Mouse (Mus musculus) liver, adult 2 months (tissue): Measurements from ENCODE around the gene Gm8108. TPM values are rescaled to one million over a fixed set of nuclear protein-coding genes. Genes with fewer than 3 reads are reported as not detected.
"Not testable (repeated sequence)": the region's sequence is repeated elsewhere in the genome, so short reads cannot be mapped to it uniquely, and the experiment has no call there.

Source experiments
- DNase-seq: peaks from one replicate; pipeline ENCODE4 v3.0.0-alpha.2; 2011; ENCODE audit warnings: low read depth, low spot score; ENCODE audit errors: extremely low read depth
- H3K27ac ChIP-seq: fragments of 200-500 bp; replicated peaks from 2 replicates; pipeline ENCODE4 v1.5.1; 2012; ENCODE audit warnings: low read depth, mild to moderate bottlenecking, control low read depth, inconsistent platforms, low read length; ENCODE audit not compliant: insufficient read depth
- H3K27me3 ChIP-seq: fragments of 200-500 bp; 2 replicates; pipeline ENCODE4 v1.6.1; 2012; ENCODE audit warnings: mild to moderate bottlenecking, moderate library complexity, low read length, inconsistent platforms; ENCODE audit not compliant: control insufficient read depth, insufficient read depth
- H3K36me3 ChIP-seq: fragments of 200-500 bp; 2 replicates; pipeline ENCODE4 v1.6.1; 2012; ENCODE audit warnings: low read length, inconsistent platforms; ENCODE audit not compliant: control insufficient read depth, insufficient read depth
- H3K4me1 ChIP-seq: fragments of 200-500 bp; 2 replicates; pipeline ENCODE4 v1.6.1; 2011; ENCODE audit warnings: low read length; ENCODE audit not compliant: control insufficient read depth, insufficient read depth
- H3K4me3 ChIP-seq: fragments of 200-500 bp; 2 replicates; pipeline ENCODE4 v1.5.1; 2011; ENCODE audit warnings: low read depth, mild to moderate bottlenecking, control low read depth, low read length, moderate library complexity; ENCODE audit not compliant: insufficient read depth
- H3K79me2 ChIP-seq: fragments of 200-500 bp; 2 replicates; pipeline ENCODE4 v1.6.1; 2012; ENCODE audit warnings: inconsistent platforms, mild to moderate bottlenecking, low read length, moderate library complexity; ENCODE audit not compliant: control insufficient read depth, insufficient read depth
- H3K9ac ChIP-seq: fragments of 200-500 bp; 2 replicates; pipeline ENCODE4 v1.6.1; 2012; ENCODE audit warnings: low read depth, mild to moderate bottlenecking, control low read depth, inconsistent platforms, low read length
- whole genome bisulfite sequencing: fragments of 180-500 bp; shearing (Covaris S2); methylation state at CpG from one replicate; pipeline ENCODE4 v1.1.7; 2018; 5-methylcytosine and 5-hydroxymethylcytosine counted together
- polyA plus RNA-seq: library from polyadenylated mRNA; depleted of rRNA; stranded (reverse); fragments of >200 nt; gene quantifications from 2 replicates; pipeline ENCODE4 v1.2.3, GENCODE M21; 2012; rRNA removed
- total RNA-seq: library from RNA; depleted of rRNA; stranded (reverse); fragments of >200 nt; gene quantifications from 2 replicates; pipeline ENCODE4 v1.2.3, GENCODE M21; 2014; rRNA removed

Gene Gm8108
- total RNA-seq: not detected in 2 replicates
- not detected in 2 replicates for polyA plus RNA-seq

DNA sequence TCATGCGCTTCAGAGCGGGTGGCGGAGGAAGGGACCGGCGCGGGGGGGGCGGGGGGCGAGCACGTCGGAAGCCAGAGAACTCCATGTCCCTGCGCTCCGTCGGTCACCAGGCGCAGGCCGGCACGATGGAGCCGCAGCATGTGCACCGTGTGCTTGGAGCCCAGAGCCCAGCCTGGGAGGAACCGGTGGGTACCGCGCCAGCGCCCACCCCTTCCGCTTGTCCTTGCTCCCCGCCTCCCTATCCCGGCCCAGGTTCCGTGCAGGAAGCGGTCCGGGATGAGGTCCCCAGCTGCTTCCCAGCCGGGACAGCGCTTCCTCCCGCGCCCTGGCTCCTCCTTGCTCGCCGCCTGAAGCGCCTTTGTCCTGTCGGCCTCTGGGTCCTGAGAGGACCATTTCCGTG, at the start of gene Gm8108:
Gene Gm8108 (plus strand): TSS at position 101 of the 400 bp plus-strand sequence.
- H3K36me3 ChIP-seq, DNase-seq, H3K4me1 ChIP-seq, H3K27ac ChIP-seq, H3K9ac ChIP-seq, H3K4me3 ChIP-seq, H3K79me2 ChIP-seq, H3K27me3 ChIP-seq: not testable (repeated sequence)
- 4% methylated on average over 37 of the region's 37 CpGs for WGBS

GRCm38 (mm10) chr14:4083820-4084219, 26.5 kb upstream of the Gm8108 start, which contains the start of gene Gm3115:
Gene Gm3115 (plus strand): TSS chr14:4084120.
- WGBS: 54% methylated on average over 3 of the region's 3 CpGs
- not testable (repeated sequence) for DNase-seq

GRCm38 (mm10) chr14:4141646-4142045, 31.3 kb downstream of the Gm8108 start:
- not testable (repeated sequence) for DNase-seq, H3K4me3 ChIP-seq, H3K36me3 ChIP-seq, H3K9ac ChIP-seq, H3K4me1 ChIP-seq, H3K27me3 ChIP-seq, H3K79me2 ChIP-seq, H3K27ac ChIP-seq
- WGBS: 76% methylated on average over 4 of the region's 4 CpGs

More at GRCm38 (mm10) chr14:4083820-4084219, 26.5 kb upstream of the Gm8108 start, which contains the start of gene Gm3115:
- not testable (repeated sequence) for H3K36me3 ChIP-seq, H3K27me3 ChIP-seq, H3K4me3 ChIP-seq, H3K9ac ChIP-seq, H3K4me1 ChIP-seq, H3K27ac ChIP-seq, H3K79me2 ChIP-seq

GRCm38 (mm10) chr14:4164730-4165129, 54.4 kb downstream of the Gm8108 start, which contains the start of gene Gm3127:
Gene Gm3127 (plus strand): TSS chr14:4165030.
- not testable (repeated sequence) for H3K4me3 ChIP-seq, H3K27me3 ChIP-seq, H3K9ac ChIP-seq, H3K79me2 ChIP-seq, H3K36me3 ChIP-seq, H3K4me1 ChIP-seq, H3K27ac ChIP-seq, DNase-seq
- 50% methylated on average over 1 of the region's 2 CpGs for WGBS

DNA sequence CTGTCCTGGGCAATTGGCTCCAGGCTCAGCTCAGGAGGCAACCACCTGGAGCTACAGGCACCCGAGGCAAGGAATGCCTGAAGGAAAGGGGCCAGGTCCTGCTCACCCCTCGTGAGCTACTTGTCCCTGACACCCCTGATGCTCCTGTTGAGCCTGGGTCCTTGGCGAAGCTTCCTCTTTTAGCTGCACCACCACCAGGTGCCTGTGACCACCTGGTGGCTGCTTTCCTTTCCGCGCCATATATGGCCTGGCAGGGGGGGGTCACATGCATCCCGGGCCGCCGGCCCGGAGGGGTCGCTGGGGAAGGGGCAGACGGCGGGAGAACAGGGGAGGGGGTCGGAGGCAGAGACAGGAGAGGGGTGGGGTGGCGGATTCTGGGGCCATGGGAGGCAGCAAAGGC, 71.7 kb downstream of the Gm8108 start:
- H3K4me3 ChIP-seq, H3K79me2 ChIP-seq, DNase-seq, H3K36me3 ChIP-seq, H3K27ac ChIP-seq, H3K9ac ChIP-seq, H3K4me1 ChIP-seq, H3K27me3 ChIP-seq: not testable (repeated sequence)
- WGBS: 15% methylated on average over 13 of the region's 14 CpGs

Other genes with a start within 250 kb of the Gm8108 start
- not detected in 2 replicates for gene Gm2916, start 226.4 kb upstream of the Gm8108 start, total RNA-seq
- not detected in 2 replicates for gene Gm2916, start 226.4 kb upstream of the Gm8108 start, polyA plus RNA-seq
- not detected in 2 replicates for gene Gm3029, start 178.8 kb upstream of the Gm8108 start, total RNA-seq
- gene Gm3029, start 178.8 kb upstream of the Gm8108 start, polyA plus RNA-seq: not detected in 2 replicates
- gene Gm3095, start 147.0 kb upstream of the Gm8108 start, total RNA-seq: not detected in 2 replicates
- gene Gm3095, start 147.0 kb upstream of the Gm8108 start, polyA plus RNA-seq: not detected in 2 replicates
- gene Gm3099, start 112.1 kb upstream of the Gm8108 start, total RNA-seq: not detected in 2 replicates
- not detected in 2 replicates for gene Gm3099, start 112.1 kb upstream of the Gm8108 start, polyA plus RNA-seq
- gene Gm5796, start 86.6 kb upstream of the Gm8108 start, total RNA-seq: not detected in 2 replicates
- not detected in 2 replicates for gene Gm5796, start 86.6 kb upstream of the Gm8108 start, polyA plus RNA-seq
- gene Gm3115, start 26.4 kb upstream of the Gm8108 start, total RNA-seq: not detected in 2 replicates
- gene Gm3115, start 26.4 kb upstream of the Gm8108 start, polyA plus RNA-seq: not detected in 2 replicates
- gene Gm3127, start 54.5 kb downstream of the Gm8108 start, total RNA-seq: not detected in 2 replicates
- gene Gm3127, start 54.5 kb downstream of the Gm8108 start, polyA plus RNA-seq: not detected in 2 replicates
- gene Gm2974, start 72.0 kb downstream of the Gm8108 start, total RNA-seq: not detected in 2 replicates
- not detected in 2 replicates for gene Gm2974, start 72.0 kb downstream of the Gm8108 start, polyA plus RNA-seq
- gene Gm3138, start 139.1 kb downstream of the Gm8108 start, total RNA-seq: not detected in 2 replicates
- not detected in 2 replicates for gene Gm3138, start 139.1 kb downstream of the Gm8108 start, polyA plus RNA-seq
- not detected in 2 replicates for gene Gm3149, start 206.8 kb downstream of the Gm8108 start, total RNA-seq
- gene Gm3149, start 206.8 kb downstream of the Gm8108 start, polyA plus RNA-seq: not detected in 2 replicates
- not detected in 2 replicates for gene 2610042L04Rik, start 224.2 kb downstream of the Gm8108 start, total RNA-seq
- not detected in 2 replicates for gene 2610042L04Rik, start 224.2 kb downstream of the Gm8108 start, polyA plus RNA-seq